Comparison of ENCODE assay signal across 23 mouse cellular contexts in genomic region chr6:60793659-60794365, GRCm38 (mm10). TPM values are rescaled to one million over a fixed set of nuclear protein-coding genes. Genes with fewer than 3 reads are reported as not detected.
A peak's percentile ranks its signal among the peaks of the same experiment; 100 is the strongest.
DNase-seq lines count a peak whose midpoint lies in the region; ATAC-seq and TF ChIP-seq lines count a peak whose summit lies in the region.
"Had no signal": no experiment of that assay in that cellular context is flagged by ENCODE, and none has a peak within 500 bp of the region (broad histone marks: within the 10 kb centered on the region; RNA-seq: fewer than 3 reads in every experiment).

No protein-coding gene starts in this region.

- peak; percentile 29 for ATAC-seq in frontal cortex, adult (ENCODE audit: low TSS enrichment)
- ATAC-seq in midbrain, postnatal 0 days (ENCODE audit: low FRiP score): no peak
- ATAC-seq: CD4-positive, CD25-positive, alpha-beta regulatory T cell, adult 4 months; forebrain, embryonic 14.5 days; lung, postnatal 0 days; midbrain, embryonic 16.5 days had no signal

- no peak overlapping the region for H3K9ac ChIP-seq in midbrain, postnatal 0 days (replicated peaks; ENCODE audit: low read length, poor library complexity, severe bottlenecking)
- H3K9ac ChIP-seq: heart, embryonic 13.5 days; kidney, embryonic 15.5 days; limb, embryonic 15.5 days had no signal

- H3K9me3 ChIP-seq in midbrain, postnatal 0 days (ENCODE audit: low read length): no peaks in the 10 kb centered on the region
- H3K9me3 ChIP-seq in midbrain, embryonic 10.5 days (replicated peaks): no peaks in the 10 kb centered on the region
- H3K9me3 ChIP-seq: heart, embryonic 13.5 days; kidney, embryonic 15.5 days; limb, embryonic 15.5 days had no signal

- DNase-seq in frontal cortex, adult 2 months (ENCODE audit: extremely low spot score in 1 of 2, low spot score in 1 of 2): no peak
- peak; percentile 12 for DNase-seq in midbrain, postnatal 0 days (ENCODE audit: low spot score)
- no peak for DNase-seq in midbrain, embryonic 10.5 days (ENCODE audit: low spot score)
- peak; percentile 54 for DNase-seq in cerebellum, adult 9-11 months
- DNase-seq in heart, postnatal 14 days: no peak
- DNase-seq in heart, postnatal 10 days: no peak
- no peak for DNase-seq in lung, adult 18-20 months
- DNase-seq: adrenal gland, postnatal 14 days; gastrocnemius, postnatal 14 days; heart, adult 11 months; kidney, adult 11 months; kidney, postnatal 36 days; layer of hippocampus, adult 9-11 months; right cerebral cortex, postnatal 4 days had no signal

- H3K36me3 ChIP-seq in midbrain, postnatal 0 days (ENCODE audit: insufficient read depth, low read length): no peaks in the 10 kb centered on the region
- H3K36me3 ChIP-seq in midbrain, embryonic 10.5 days: no peaks in the 10 kb centered on the region
- H3K36me3 ChIP-seq: heart, embryonic 13.5 days; kidney, embryonic 15.5 days; limb, embryonic 15.5 days had no signal

- WGBS in midbrain, postnatal 0 days: 84% methylated on average over 3 of the region's 3 CpGs
- 92% methylated on average over 3 of the region's 3 CpGs for WGBS in midbrain, embryonic 10.5 days

- H3K4me2 ChIP-seq in midbrain, postnatal 0 days (ENCODE audit: low read depth, low read length, poor library complexity, severe bottlenecking): no peak overlapping the region
- H3K4me2 ChIP-seq: heart, embryonic 13.5 days; kidney, embryonic 15.5 days; limb, embryonic 15.5 days had no signal

- no peaks in the 10 kb centered on the region for H3K4me1 ChIP-seq in midbrain, postnatal 0 days (ENCODE audit: insufficient read depth, low read length)
- H3K4me1 ChIP-seq in midbrain, embryonic 10.5 days: no peaks in the 10 kb centered on the region
- H3K4me1 ChIP-seq: heart, embryonic 13.5 days; kidney, embryonic 15.5 days; limb, embryonic 15.5 days had no signal

- no peak overlapping the region for H3K4me3 ChIP-seq in midbrain, postnatal 0 days (ENCODE audit: low read depth, low read length)
- H3K4me3 ChIP-seq in midbrain, embryonic 10.5 days: no peak overlapping the region
- H3K4me3 ChIP-seq: heart, embryonic 13.5 days; kidney, embryonic 15.5 days; limb, embryonic 15.5 days had no signal

- TF ChIP-seq CTCF in midbrain, postnatal 0 days (IDR thresholded peaks at IDR 0.05): no peak

- H3K27me3 ChIP-seq in midbrain, postnatal 0 days (ENCODE audit: insufficient read depth, low read length): no peaks in the 10 kb centered on the region
- H3K27me3 ChIP-seq in midbrain, embryonic 10.5 days (ENCODE audit: low read depth, poor library complexity, severe bottlenecking): no peaks in the 10 kb centered on the region
- H3K27me3 ChIP-seq: heart, embryonic 13.5 days; kidney, embryonic 15.5 days; limb, embryonic 15.5 days had no signal

- intact Hi-C loops in heart, postnatal 14 days (cut with DNase I): no loop called here
- intact Hi-C loops in heart, postnatal 10 days (cut with DNase I): no loop called here

- no peak overlapping the region for H3K27ac ChIP-seq in midbrain, postnatal 0 days (ENCODE audit: low read depth, low read length)
- H3K27ac ChIP-seq in midbrain, embryonic 10.5 days (replicated peaks): no peak overlapping the region
- H3K27ac ChIP-seq: heart, embryonic 13.5 days; kidney, embryonic 15.5 days; limb, embryonic 15.5 days; macrophage had no signal

RNA-seq across cellular contexts. Expression of gene Snca, which starts 35.8 kb away (rescaled TPM):
- 443 and 533 TPM in 2 replicates for polyA plus RNA-seq in frontal cortex, adult 2 months (2012; rRNA removed)
- 155 and 176 TPM in 2 replicates for total RNA-seq in midbrain, postnatal 0 days (2014; rRNA removed)
- 337 and 364 TPM in 2 replicates for polyA plus RNA-seq in midbrain, postnatal 0 days (2015; fragmentation: Nextera tagmentation; extraction: Ambion mirVana)
- polyA plus RNA-seq in midbrain, embryonic 10.5 days (2016; fragmentation: Nextera tagmentation; extraction: Ambion mirVana): 16.0 and 18.5 TPM in 2 replicates
- total RNA-seq in heart, postnatal 14 days (2021): 10 to 100 TPM; 57.3 to 83.2 TPM
- total RNA-seq in heart, postnatal 10 days (2021): 10 to 100 TPM in 1 of 2 experiments, 1 to 10 TPM in 1; 8.7 to 19.3 TPM
- polyA plus RNA-seq: CD4-positive, CD25-positive, alpha-beta regulatory T cell, adult 4 months had no signal

Comparison
In these comparisons a context has a peak if more than half of its experiments do, and no peak if none do; other contexts are left out.
1. DNase-seq: peak in midbrain, postnatal 0 days (single experiment) and cerebellum, adult 9-11 months (single experiment); none in frontal cortex, adult 2 months (0 of 2), midbrain, embryonic 10.5 days (single experiment), heart, postnatal 14 days (0 of 2), heart, postnatal 10 days (0 of 2) and lung, adult 18-20 months (0 of 2).